Mouse (Mus musculus) heart, postnatal 0 days (tissue): ENCODE measurements around the gene Macrod1. TPM values are rescaled to one million over a fixed set of nuclear protein-coding genes. Genes with fewer than 3 reads are reported as not detected.

Source experiments
- ATAC-seq: fragments of 200-750 bp; cut with Nextera tagmentation; 2 replicates; pipeline ENCODE4 v1.8.0; 2017; ENCODE audit warnings: low read depth, moderate number of reproducible peaks, moderate library complexity; ENCODE audit not compliant: insufficient read depth
- DNase-seq: peaks from one replicate; pipeline ENCODE4 v3.0.0-alpha.2; 2016; ENCODE audit warnings: low spot score
- H3K27ac ChIP-seq: fragments of 300-500 bp; sonication (generic); 2 replicates; pipeline ENCODE4 v1.5.1; 2014; ENCODE audit warnings: low read depth, mild to moderate bottlenecking
- H3K27me3 ChIP-seq: fragments of 300-500 bp; sonication (generic); 2 replicates; pipeline ENCODE4 v1.6.1; 2014; ENCODE audit warnings: low read length, mixed read lengths; ENCODE audit not compliant: control insufficient read depth, insufficient read depth
- H3K36me3 ChIP-seq: fragments of 300-500 bp; sonication (generic); replicated peaks from 2 replicates; pipeline ENCODE4 v1.6.1; 2014; ENCODE audit warnings: low read length, mixed read lengths; ENCODE audit not compliant: control insufficient read depth, insufficient read depth
- H3K4me1 ChIP-seq: fragments of 300-500 bp; sonication (generic); 2 replicates; pipeline ENCODE4 v1.6.1; 2014; ENCODE audit warnings: antibody characterized with exemption; ENCODE audit not compliant: control insufficient read depth, insufficient read depth
- H3K4me2 ChIP-seq: fragments of 300-500 bp; sonication (generic); 2 replicates; pipeline ENCODE4 v1.6.1; 2014; ENCODE audit warnings: low read depth, mild to moderate bottlenecking, low read length, moderate library complexity
- H3K4me3 ChIP-seq: fragments of 300-500 bp; sonication (generic); 2 replicates; pipeline ENCODE4 v1.5.1; 2014; ENCODE audit warnings: low read depth, low read length
- H3K9ac ChIP-seq: fragments of 300-500 bp; sonication (generic); replicated peaks from 2 replicates; pipeline ENCODE4 v1.6.1; 2014; ENCODE audit warnings: low read depth, low read length, mixed read lengths
- H3K9me3 ChIP-seq: fragments of 300-500 bp; sonication (generic); replicated peaks from 2 replicates; pipeline ENCODE4 v1.6.1; 2016; ENCODE audit warnings: low read length; ENCODE audit not compliant: control insufficient read depth
- CTCF ChIP-seq: IDR thresholded peaks from 2 replicates; pipeline ENCODE4 v1.5.1; 2016; ENCODE audit warnings: antibody characterized with exemption, control low read depth, low read depth
- EP300 ChIP-seq: IDR thresholded peaks from 2 replicates; pipeline ENCODE4 v1.6.1; 2016; ENCODE audit warnings: antibody characterized with exemption, low read depth
- WGBS: fragments of 180-500 bp; shearing (Covaris S2); extraction: QIAGEN DNeasy Blood & Tissue Kit; methylation state at CpG from one replicate; pipeline ENCODE4 v1.1.7; 2014; 5-methylcytosine and 5-hydroxymethylcytosine counted together
- polyA plus RNA-seq: library from polyadenylated mRNA; unstranded; fragments of >200 nt; fragmentation: Nextera tagmentation; extraction: Ambion mirVana; gene quantifications from 2 replicates; pipeline ENCODE4 v1.2.1, GENCODE M21; 2015
- total RNA-seq: library from RNA; depleted of rRNA; stranded (reverse); fragments of >200 nt; gene quantifications from 2 replicates; pipeline ENCODE4 v1.2.3, GENCODE M21; 2014; ENCODE audit warnings: low replicate concordance

Gene Macrod1
- total and polyA plus RNA-seq, 2 experiments from 2014 or later = 113 to 122 TPM

- Histone ChIP-seq H3K36me3 (peaks cover 30% of the 10 kb centered on the region), H3K4me1 (peaks cover 20% of the 10 kb centered on the region), H3K4me2 (peak within 1 kb of the TSS; percentile 73), H3K9ac (peak within 1 kb of the TSS; percentile 74), H3K27me3 (no peaks in the 10 kb centered on the region), H3K27ac (peak within 1 kb of the TSS; percentile 96), H3K4me3 (peak within 1 kb of the TSS; percentile 86), H3K9me3 (no peaks in the 10 kb centered on the region)
- ATAC-seq (peak; percentile 96), DNase-seq (peak; percentile 95)
- TF ChIP-seq CTCF (no peak), EP300 (peak; percentile 70; the same call in 1 of the 2 replicates)
- 1% methylated on average over 67 of the region's 79 CpGs for WGBS
These were observed 149.4 kb downstream of the Macrod1 start, which contains the start of gene Otub1 for GRCm38 (mm10) chr19:7205753-7206736. Gene Otub1, minus strand, starts transcription at chr19:7206316.

- Histone ChIP-seq H3K4me3 (no peak overlapping the region), H3K4me2 (no peak overlapping the region), H3K36me3 (peaks cover 33% of the 10 kb centered on the region), H3K4me1 (peaks cover 22% of the 10 kb centered on the region), H3K9ac (no peak overlapping the region), H3K9me3 (no peaks in the 10 kb centered on the region), H3K27ac (no peak overlapping the region), H3K27me3 (no peaks in the 10 kb centered on the region)
- TF ChIP-seq EP300 (no peak), CTCF (no peak)
- WGBS = 85% methylated on average over 7 of the region's 7 CpGs
- no peak for DNase-seq
- ATAC-seq = no peak
These were observed 153.5 kb downstream of the Macrod1 start for GRCm38 (mm10) chr19:7209907-7210646.

- peaks cover 20% of the 10 kb centered on the region for H3K4me1 ChIP-seq
- no peaks in the 10 kb centered on the region for H3K27me3 ChIP-seq
- no peak for ATAC-seq
- no peak overlapping the region for H3K4me3 ChIP-seq
- WGBS = 57% methylated on average over 1 of the region's 1 CpGs
- peaks cover 43% of the 10 kb centered on the region for H3K36me3 ChIP-seq
- H3K9me3 ChIP-seq = no peaks in the 10 kb centered on the region
- H3K27ac ChIP-seq = no peak overlapping the region
- DNase-seq = no peak
- TF ChIP-seq EP300 (no peak), CTCF (no peak)
- no peak overlapping the region for H3K9ac ChIP-seq
- H3K4me2 ChIP-seq = no peak overlapping the region
These were observed 155.6 kb downstream of the Macrod1 start for GRCm38 (mm10) chr19:7212216-7212615.

- ATAC-seq (no peak), DNase-seq (no peak)
- Histone ChIP-seq H3K9ac (no peak overlapping the region), H3K27ac (no peak overlapping the region), H3K27me3 (no peaks in the 10 kb centered on the region), H3K4me1 (peaks cover 20% of the 10 kb centered on the region), H3K9me3 (no peaks in the 10 kb centered on the region), H3K4me3 (no peak overlapping the region), H3K4me2 (no peak overlapping the region), H3K36me3 (peaks cover 43% of the 10 kb centered on the region)
- WGBS = 84% methylated on average over 3 of the region's 3 CpGs
- TF ChIP-seq EP300 (no peak), CTCF (no peak)
These were observed 156.4 kb downstream of the Macrod1 start for GRCm38 (mm10) chr19:7213010-7213409.

GRCm38 (mm10) chr19:7214484-7214883 lies 157.9 kb downstream of the Macrod1 start:
- DNase-seq = no peak
- no peak for ATAC-seq
- Histone ChIP-seq H3K4me3 (no peak overlapping the region), H3K27ac (no peak overlapping the region), H3K9me3 (no peaks in the 10 kb centered on the region), H3K4me1 (peaks cover 20% of the 10 kb centered on the region), H3K4me2 (no peak overlapping the region), H3K27me3 (no peaks in the 10 kb centered on the region), H3K36me3 (peaks cover 43% of the 10 kb centered on the region), H3K9ac (no peak overlapping the region; the same call in 1 of the 2 replicates)
- 46% methylated on average over 5 of the region's 5 CpGs for WGBS
- TF ChIP-seq CTCF (no peak), EP300 (no peak)
